Mouse (Mus musculus) midbrain, embryonic 14.5 days (tissue): Measurements from ENCODE around the gene Tomm20l. TPM values are rescaled to one million over a fixed set of nuclear protein-coding genes. Genes with fewer than 3 reads are reported as not detected.

Experiments used
- ATAC-seq: fragments of 200-750 bp; cut with Nextera tagmentation; 2 replicates; pipeline ENCODE4 v1.8.0; 2017; ENCODE audit warnings: moderate number of reproducible peaks, moderate library complexity; ENCODE audit not compliant: low FRiP score, low TSS enrichment
- DNase-seq: peaks from one replicate; pipeline ENCODE4 v3.0.0-alpha.2; 2015
- H3K27ac ChIP-seq: fragments of 300-500 bp; sonication (generic); replicated peaks from 2 replicates; pipeline ENCODE4 v1.5.1; 2014; ENCODE audit warnings: mild to moderate bottlenecking, low read depth, low read length, moderate library complexity
- H3K27me3 ChIP-seq: fragments of 300-500 bp; sonication (generic); 2 replicates; pipeline ENCODE4 v1.6.1; 2014; ENCODE audit warnings: low read length, control low read depth, mixed read lengths; ENCODE audit not compliant: control insufficient read depth, insufficient read depth
- H3K36me3 ChIP-seq: fragments of 300-500 bp; sonication (generic); 2 replicates; pipeline ENCODE4 v1.6.1; 2014; ENCODE audit warnings: low read length, control low read depth; ENCODE audit not compliant: control insufficient read depth, insufficient read depth
- H3K4me1 ChIP-seq: fragments of 300-500 bp; sonication (generic); 2 replicates; pipeline ENCODE4 v1.6.1; 2014; ENCODE audit warnings: mild to moderate bottlenecking, antibody characterized with exemption, low read length, control low read depth; ENCODE audit not compliant: control insufficient read depth, insufficient read depth
- H3K4me2 ChIP-seq: fragments of 300-500 bp; sonication (generic); 2 replicates; pipeline ENCODE4 v1.6.1; 2014; ENCODE audit warnings: mild to moderate bottlenecking, low read length, moderate library complexity
- H3K4me3 ChIP-seq: fragments of 300-500 bp; sonication (generic); replicated peaks from 2 replicates; pipeline ENCODE4 v1.5.1; 2014; ENCODE audit warnings: low read depth, low read length
- H3K9ac ChIP-seq: fragments of 300-500 bp; sonication (generic); replicated peaks from 2 replicates; pipeline ENCODE4 v1.6.1; 2014; ENCODE audit warnings: mild to moderate bottlenecking, low read length, moderate library complexity
- H3K9me3 ChIP-seq: fragments of 300-500 bp; sonication (generic); 2 replicates; pipeline ENCODE4 v1.6.1; 2016; ENCODE audit warnings: low read length, control low read depth, mixed read lengths; ENCODE audit not compliant: control insufficient read depth
- WGBS: fragments of 180-500 bp; shearing (Covaris S2); extraction: QIAGEN DNeasy Blood & Tissue Kit; methylation state at CpG from one replicate; pipeline ENCODE4 v1.1.7; 2014; 5-methylcytosine and 5-hydroxymethylcytosine counted together
- polyA plus RNA-seq: library from polyadenylated mRNA; unstranded; fragments of >200 nt; fragmentation: Nextera tagmentation; extraction: Ambion mirVana; gene quantifications from 2 replicates; pipeline ENCODE4 v1.2.1, GENCODE M21; 2014

The Tomm20l gene
- polyA plus RNA-seq, 1 experiment from 2014 or later, result not detected

- H3K27ac ChIP-seq, result no peak overlapping the region
- H3K4me3 ChIP-seq, result no peak overlapping the region
- H3K4me2 ChIP-seq, result peak overlapping the region; percentile 25; the same call in 1 of the 2 replicates
- no peaks in the 10 kb centered on the region for H3K27me3 ChIP-seq
- peaks cover 11% of the 10 kb centered on the region; the same call in 1 of the 2 replicates for H3K4me1 ChIP-seq
- no peak overlapping the region for H3K9ac ChIP-seq
- DNase-seq, result peak; percentile 73
- WGBS, result 28% methylated on average over 12 of the region's 12 CpGs
- H3K36me3 ChIP-seq, result no peaks in the 10 kb centered on the region
- no peaks in the 10 kb centered on the region for H3K9me3 ChIP-seq
- ATAC-seq, result no peak
Observed at GRCm38 (mm10) chr12:71113675-71114288, 2.6 kb downstream of the Tomm20l start.

- Histone ChIP-seq H3K9ac (no peak overlapping the region), H3K27me3 (no peaks in the 10 kb centered on the region), H3K9me3 (no peaks in the 10 kb centered on the region), H3K4me3 (no peak overlapping the region), H3K27ac (no peak overlapping the region), H3K36me3 (no peaks in the 10 kb centered on the region), H3K4me2 (no peak overlapping the region), H3K4me1 (peaks cover 8% of the 10 kb centered on the region; the same call in 1 of the 2 replicates)
- WGBS, result 83% methylated on average over 5 of the region's 5 CpGs
- no peak for ATAC-seq
- no peak for DNase-seq
Observed at GRCm38 (mm10) chr12:71116411-71116810, 5.2 kb downstream of the Tomm20l start.

GRCm38 (mm10) chr12:71122731-71123130 lies 11.5 kb downstream of the Tomm20l start:
- WGBS, result 94% methylated on average over 10 of the region's 10 CpGs
- ATAC-seq, result no peak
- no peak overlapping the region for H3K27ac ChIP-seq

GRCm38 (mm10) chr12:71123286-71123685 lies 12.1 kb downstream of the Tomm20l start:
- Histone ChIP-seq H3K9me3 (no peaks in the 10 kb centered on the region), H3K36me3 (peaks cover 37% of the 10 kb centered on the region), H3K4me3 (no peak overlapping the region), H3K4me1 (no peaks in the 10 kb centered on the region), H3K27me3 (no peaks in the 10 kb centered on the region), H3K9ac (no peak overlapping the region), H3K27ac (no peak overlapping the region), H3K4me2 (no peak overlapping the region)
- 89% methylated on average over 9 of the region's 9 CpGs for WGBS
- no peak for ATAC-seq
- no peak for DNase-seq

More at GRCm38 (mm10) chr12:71122731-71123130, 11.5 kb downstream of the Tomm20l start:
- no peak overlapping the region for H3K4me2 ChIP-seq
- peaks cover 34% of the 10 kb centered on the region for H3K36me3 ChIP-seq
- no peak overlapping the region for H3K9ac ChIP-seq
- no peaks in the 10 kb centered on the region for H3K9me3 ChIP-seq
- H3K4me3 ChIP-seq, result no peak overlapping the region
- no peak for DNase-seq
- no peaks in the 10 kb centered on the region for H3K27me3 ChIP-seq
- H3K4me1 ChIP-seq, result no peaks in the 10 kb centered on the region

GRCm38 (mm10) chr12:71135581-71135980 lies 24.4 kb downstream of the Tomm20l start:
- no peaks in the 10 kb centered on the region for H3K27me3 ChIP-seq
- no peaks in the 10 kb centered on the region for H3K9me3 ChIP-seq
- H3K4me3 ChIP-seq, result peak overlapping the region; percentile 93
- no peak for ATAC-seq
- H3K9ac ChIP-seq, result no peak overlapping the region
- peaks cover 25% of the 10 kb centered on the region for H3K36me3 ChIP-seq
- no peak overlapping the region for H3K27ac ChIP-seq
- DNase-seq, result no peak
- 46% methylated on average over 5 of the region's 5 CpGs for WGBS
- H3K4me1 ChIP-seq, result peaks cover 21% of the 10 kb centered on the region
- H3K4me2 ChIP-seq, result peak overlapping the region; percentile 81

GRCm38 (mm10) chr12:71136130-71136973 lies 25.1 kb downstream of the Tomm20l start, which contains the start of the genes Timm9 and 2700049A03Rik:
TSS of gene Timm9 (minus strand) at chr12:71136684.
TSS of gene 2700049A03Rik (plus strand) at chr12:71136848.
- peak; percentile 94 for ATAC-seq
- H3K4me1 ChIP-seq, result peaks cover 21% of the 10 kb centered on the region

GRCm38 (mm10) chr12:71136974-71137491 lies 25.8 kb downstream of the Tomm20l start:
- Histone ChIP-seq H3K27ac (peak overlapping the region; percentile 76), H3K9ac (peak overlapping the region; percentile 83), H3K4me3 (peak overlapping the region; percentile 93), H3K4me2 (peak overlapping the region; percentile 81), H3K9me3 (no peaks in the 10 kb centered on the region), H3K4me1 (peaks cover 21% of the 10 kb centered on the region), H3K36me3 (peaks cover 30% of the 10 kb centered on the region), H3K27me3 (no peaks in the 10 kb centered on the region)
- WGBS, result under 1% methylated on average over 30 of the region's 30 CpGs
- ATAC-seq, result peak; percentile 82
- DNase-seq, result peak; percentile 96

More at GRCm38 (mm10) chr12:71136130-71136973, 25.1 kb downstream of the Tomm20l start, which contains the start of the genes Timm9 and 2700049A03Rik:
- Histone ChIP-seq H3K9me3 (no peaks in the 10 kb centered on the region), H3K36me3 (peaks cover 28% of the 10 kb centered on the region), H3K4me3 (peak within 1 kb of the TSS; percentile 93), H3K9ac (peak within 1 kb of the TSS; percentile 83), H3K27me3 (no peaks in the 10 kb centered on the region), H3K4me2 (peak within 1 kb of the TSS; percentile 81), H3K27ac (peak within 1 kb of the TSS; percentile 76)
- WGBS, result under 1% methylated on average over 52 of the region's 52 CpGs
- peak; percentile 90 for DNase-seq

GRCm38 (mm10) chr12:71137686-71138085 lies 26.5 kb downstream of the Tomm20l start:
- Histone ChIP-seq H3K27me3 (no peaks in the 10 kb centered on the region), H3K9ac (peak overlapping the region; percentile 83), H3K27ac (no peak overlapping the region), H3K4me2 (peak overlapping the region; percentile 81), H3K9me3 (no peaks in the 10 kb centered on the region), H3K4me3 (peak overlapping the region; percentile 93), H3K36me3 (peaks cover 30% of the 10 kb centered on the region), H3K4me1 (peaks cover 21% of the 10 kb centered on the region)
- WGBS, result 9% methylated on average over 11 of the region's 11 CpGs
- DNase-seq (no peak), ATAC-seq (no peak)
